Mouse (Mus musculus): ENCODE data around the gene Dcaf5.

DNA sequence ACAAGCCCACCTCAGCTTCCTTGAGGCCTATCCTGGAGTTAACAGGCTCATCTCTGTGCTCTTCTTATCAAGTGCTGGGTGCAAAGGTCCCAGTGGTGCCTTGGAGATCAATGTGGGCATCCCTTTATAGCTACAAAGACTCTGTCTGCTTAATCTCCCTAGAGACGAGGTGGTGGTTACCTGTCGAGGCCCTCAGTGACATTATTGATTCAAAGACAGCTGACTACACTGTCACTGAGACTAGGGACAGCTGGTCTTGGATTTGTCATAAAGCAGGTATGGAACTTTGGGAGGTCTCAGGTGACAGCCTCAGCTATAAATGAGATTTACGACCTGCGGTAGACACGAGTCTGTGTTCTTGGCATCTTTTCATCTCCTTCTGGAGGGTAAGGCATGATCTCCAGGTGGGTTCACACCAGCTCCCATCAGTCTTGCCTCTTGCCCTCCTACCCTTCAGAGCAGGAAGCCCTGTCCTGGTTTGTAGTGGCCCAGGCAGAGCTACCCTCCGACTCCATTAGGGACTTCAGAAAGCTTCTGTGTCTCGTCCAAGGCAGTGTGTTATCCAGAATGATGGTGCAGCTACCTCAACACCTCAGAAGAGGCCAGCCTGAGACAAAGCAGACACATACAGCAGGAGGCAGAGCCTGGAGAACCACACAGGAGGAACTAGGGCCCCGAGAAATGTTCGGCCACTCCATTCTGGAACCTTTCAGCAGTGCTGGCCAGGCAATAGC is 112.2 kb downstream of the Dcaf5 start:
- no peak for TF ChIP-seq CTCF (IDR thresholded peaks at IDR 0.05; ENCODE audit: borderline replicate concordance, control insufficient read depth, extremely low read depth, insufficient read depth, low read length, poor library complexity)
- TF ChIP-seq POLR2A (IDR thresholded peaks at IDR 0.05; ENCODE audit: control insufficient read depth, extremely low read depth, insufficient read depth, low read length, poor library complexity) = no peak

Data from thymus, adult 2 months (tissue).